Mouse (Mus musculus) cerebellum, adult 2 months (tissue): ENCODE data around the gene Psmc2.

Experiments used
- CTCF ChIP-seq: fragments of 200-500 bp; IDR thresholded peaks from 2 replicates; pipeline ENCODE4 v1.5.1; 2011; ENCODE audit warnings: low read depth, mild to moderate bottlenecking, control low read depth, low read length, moderate library complexity, borderline replicate concordance; ENCODE audit not compliant: insufficient read depth
- POLR2A ChIP-seq: fragments of 200-500 bp; IDR thresholded peaks from 2 replicates; pipeline ENCODE4 v1.6.1; 2011; ENCODE audit warnings: low read length, control low read depth, borderline replicate concordance; ENCODE audit not compliant: insufficient read depth

DNA sequence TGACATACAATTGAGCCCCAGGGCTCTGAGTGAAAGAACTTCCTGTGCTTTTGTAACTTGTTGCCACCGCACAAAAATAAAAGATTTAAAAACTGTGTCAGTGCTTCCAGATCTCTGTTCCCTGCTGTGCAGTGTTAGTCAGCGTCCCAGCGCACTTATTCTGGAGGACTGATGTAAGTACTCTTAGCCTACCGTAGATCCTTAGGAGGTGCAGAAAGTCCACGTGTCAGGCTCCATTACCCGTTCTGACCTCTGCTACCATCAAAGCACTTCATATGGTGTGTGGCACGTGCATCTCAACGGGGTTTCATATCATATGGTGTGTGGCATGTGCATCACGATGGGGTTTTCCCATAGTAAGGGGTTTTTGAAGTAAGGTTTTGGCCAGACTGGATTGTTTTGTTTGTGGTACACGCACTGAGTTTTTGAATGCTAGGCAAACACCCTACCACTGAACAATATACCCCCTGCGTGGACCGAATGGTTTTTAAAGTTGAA, 18.7 kb downstream of the Psmc2 start:
- TF ChIP-seq CTCF (no peak), POLR2A (no peak)
